In genomic region chr9:25317827-25318505, GRCm38 (mm10) we compare ENCODE assay signal across 8 mouse cellular contexts.
DNase-seq lines count a peak whose midpoint lies in the region; ATAC-seq lines count a peak whose summit lies in the region.

No protein-coding gene starts in this region.

- no peak overlapping the region for H3K9ac ChIP-seq in forebrain, embryonic 14.5 days (ENCODE audit: low read length)
- no peak overlapping the region for H3K9ac ChIP-seq in hindbrain, embryonic 13.5 days

- 69% methylated on average over 4 of the region's 4 CpGs for WGBS in forebrain, embryonic 14.5 days
- 64% methylated on average over 4 of the region's 4 CpGs for WGBS in hindbrain, embryonic 13.5 days

- no peak overlapping the region for H3K27ac ChIP-seq in forebrain, embryonic 14.5 days (ENCODE audit: low read depth, low read length)
- no peak overlapping the region for H3K27ac ChIP-seq in hindbrain, embryonic 13.5 days

- H3K4me2 ChIP-seq in forebrain, embryonic 14.5 days (ENCODE audit: low read length) = no peak overlapping the region
- no peak overlapping the region for H3K4me2 ChIP-seq in hindbrain, embryonic 13.5 days

- no peaks in the 10 kb centered on the region for H3K9me3 ChIP-seq in forebrain, embryonic 14.5 days (replicated peaks; ENCODE audit: control insufficient read depth, low read length)
- H3K9me3 ChIP-seq in hindbrain, embryonic 13.5 days = no peaks in the 10 kb centered on the region

- H3K4me1 ChIP-seq in forebrain, embryonic 14.5 days (ENCODE audit: control insufficient read depth, insufficient read depth, low read length) = no peaks in the 10 kb centered on the region
- no peaks in the 10 kb centered on the region for H3K4me1 ChIP-seq in hindbrain, embryonic 13.5 days (replicated peaks)

- H3K27me3 ChIP-seq in forebrain, embryonic 14.5 days (replicated peaks; ENCODE audit: control insufficient read depth, insufficient read depth, low read length) = no peaks in the 10 kb centered on the region
- no peaks in the 10 kb centered on the region for H3K27me3 ChIP-seq in hindbrain, embryonic 13.5 days

- ATAC-seq in cerebellum, adult (ENCODE audit: insufficient number of reproducible peaks, low FRiP score, low TSS enrichment) = no peak
- ATAC-seq in forebrain, embryonic 14.5 days = peak; percentile 79; the same call in 1 of the 2 replicates
- peak; percentile 81 for ATAC-seq in hindbrain, embryonic 13.5 days (ENCODE audit: low FRiP score)

- H3K4me3 ChIP-seq in forebrain, embryonic 14.5 days (ENCODE audit: low read depth, low read length) = no peak overlapping the region
- H3K4me3 ChIP-seq in hindbrain, embryonic 13.5 days = no peak overlapping the region

- DNase-seq in cerebellum, adult 11 months = peak; percentile 9
- peak; percentile 16 for DNase-seq in brain, embryonic 18.5 days (ENCODE audit: low read depth, low spot score)
- DNase-seq in forebrain, embryonic 14.5 days (ENCODE audit: low spot score) = peak; percentile 72
- peak; percentile 11 for DNase-seq in layer of hippocampus, adult 9-10 months (ENCODE audit: low spot score)
- peak; percentile 37 for DNase-seq in lung, postnatal 25 days (ENCODE audit: low spot score)
- peak; percentile 82 to 85 for DNase-seq in right cerebral cortex, postnatal 10 days (ENCODE audit: low spot score in 2 of 2)

- H3K36me3 ChIP-seq in forebrain, embryonic 14.5 days (ENCODE audit: control insufficient read depth, insufficient read depth, low read length) = peaks cover 4% of the 10 kb centered on the region; the same call in 1 of the 2 replicates
- 0 out of 2 replicates have a peak, but pooled peaks cover 1% of the 10 kb centered on the region for H3K36me3 ChIP-seq in hindbrain, embryonic 13.5 days

Comparison
In these comparisons a context has a peak if more than half of its experiments do, and no peak if none do; other contexts are left out.
1. DNase-seq: peak in every context shown above with its lines; median percentile 84 in right cerebral cortex, postnatal 10 days; 72 in forebrain, embryonic 14.5 days; 37 in lung, postnatal 25 days; 16 in brain, embryonic 18.5 days; 11 in layer of hippocampus, adult 9-10 months; 9 in cerebellum, adult 11 months.